Mouse (Mus musculus): Measurements from ENCODE around the gene Cphx1. TPM values are rescaled to one million over a fixed set of nuclear protein-coding genes. Genes with fewer than 3 reads are reported as not detected.
"Not testable (repeated sequence)": the region's sequence is repeated elsewhere in the genome, so short reads cannot be mapped to it uniquely, and the experiment has no call there.

The Cphx1 gene
- polyA plus RNA-seq (2016; fragmentation: Nextera tagmentation; extraction: Ambion mirVana) = not detected in 2 replicates

DNA sequence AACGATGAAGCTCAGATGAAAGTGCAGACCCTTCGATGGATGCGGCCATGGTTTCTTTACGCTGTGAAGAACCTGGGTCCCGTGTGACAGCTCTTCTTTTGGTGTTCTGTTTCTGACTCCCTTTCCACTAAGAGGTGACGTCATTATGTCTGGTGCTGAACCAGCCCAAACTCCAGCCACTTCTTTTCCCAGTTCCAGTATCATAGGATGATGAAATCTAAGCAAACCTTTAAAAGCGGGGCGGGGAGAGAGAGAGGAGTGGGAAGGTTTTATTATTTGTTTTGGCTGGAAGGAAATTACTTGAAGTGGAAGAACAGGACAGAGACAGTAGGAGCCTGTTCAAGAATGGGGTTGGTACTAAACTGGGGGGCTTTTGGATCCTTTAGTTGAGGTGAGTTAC is at the start of gene Cphx1:
Gene Cphx1 (plus strand): TSS at position 301 of the 400 bp plus-strand sequence.
- WGBS = no CpG with 5 or more reads among the region's 8 CpGs
- DNase-seq (ENCODE audit: low spot score); H3K27ac ChIP-seq (replicated peaks); H3K27me3 ChIP-seq (ENCODE audit: low read depth, poor library complexity, severe bottlenecking); H3K4me3 ChIP-seq; H3K4me1 ChIP-seq; H3K36me3 ChIP-seq; H3K9me3 ChIP-seq (replicated peaks): not testable (repeated sequence)

DNA sequence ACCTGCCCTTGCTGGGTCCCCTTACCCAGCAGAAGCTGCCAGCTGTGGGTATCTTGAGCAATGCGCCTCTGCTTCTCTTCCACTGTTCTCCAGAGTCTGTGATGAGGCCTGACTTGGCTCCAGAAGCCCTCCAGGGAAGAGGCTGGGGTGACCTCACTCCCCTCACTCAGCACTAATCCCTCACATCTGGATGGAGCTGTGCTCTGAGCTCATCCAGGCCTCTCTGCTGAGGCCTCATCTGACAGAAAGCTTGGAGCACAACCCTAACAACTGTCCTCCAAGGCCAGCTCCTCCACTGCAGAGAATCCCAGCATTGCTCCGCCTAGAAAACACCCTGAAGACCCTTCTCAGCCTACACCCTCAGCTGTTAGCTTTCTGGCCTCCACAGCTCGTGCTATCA is 43.5 kb upstream of the Cphx1 start:
- DNase-seq (ENCODE audit: low spot score); H3K27ac ChIP-seq (replicated peaks); H3K9me3 ChIP-seq (replicated peaks); H3K36me3 ChIP-seq; H3K27me3 ChIP-seq (ENCODE audit: low read depth, poor library complexity, severe bottlenecking); H3K4me1 ChIP-seq; H3K4me3 ChIP-seq: not testable (repeated sequence)
- WGBS = no CpG with 5 or more reads among the region's 3 CpGs

DNA sequence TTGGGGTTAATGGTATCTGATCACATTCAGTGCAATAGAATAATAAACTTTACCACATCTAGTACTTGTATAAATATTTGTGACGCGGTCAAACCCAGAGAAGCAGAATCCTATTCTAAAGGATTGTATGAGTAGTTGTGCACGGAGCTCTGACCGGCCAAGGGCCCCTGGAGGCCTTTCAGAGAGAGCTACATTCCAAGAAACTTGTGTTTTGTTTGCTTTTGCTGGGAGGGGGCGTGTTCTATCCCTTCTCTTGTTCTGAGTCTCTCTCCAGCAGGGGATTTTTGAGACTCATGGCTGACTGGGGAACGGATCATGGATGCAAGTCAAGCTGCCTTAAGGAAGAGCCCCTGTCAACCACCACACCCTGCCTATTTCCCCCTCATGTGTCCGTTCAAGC is 42.4 kb upstream of the Cphx1 start:
- no CpG with 5 or more reads among the region's 7 CpGs for WGBS
- H3K4me1 ChIP-seq; H3K27ac ChIP-seq (replicated peaks); H3K36me3 ChIP-seq; H3K9me3 ChIP-seq (replicated peaks); H3K27me3 ChIP-seq (ENCODE audit: low read depth, poor library complexity, severe bottlenecking); H3K4me3 ChIP-seq; DNase-seq (ENCODE audit: low spot score): not testable (repeated sequence)

DNA sequence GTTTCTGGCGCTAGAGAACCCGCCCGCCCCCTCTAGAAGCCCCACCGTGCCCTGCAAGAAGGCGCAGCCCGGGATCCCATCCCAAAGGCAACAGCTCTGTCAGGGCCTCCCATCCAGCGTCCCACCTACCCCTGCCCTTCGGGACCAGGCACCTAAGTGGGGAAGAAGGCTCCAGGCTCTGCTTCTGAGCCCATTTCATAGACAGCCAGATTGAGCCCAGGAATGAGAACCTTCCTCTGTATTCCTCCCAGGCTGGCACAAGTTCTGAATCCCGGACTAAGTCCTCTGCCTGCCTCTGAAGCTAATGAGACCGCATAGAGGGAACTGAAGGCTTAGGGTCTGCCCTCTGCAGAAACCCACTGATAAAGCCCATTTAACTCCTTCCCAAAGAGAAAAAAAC is 35.1 kb upstream of the Cphx1 start, which contains the start of gene Plac9a:
Gene Plac9a (minus strand): TSS at position 101 of the 400 bp plus-strand sequence.
- WGBS = no CpG with 5 or more reads among the region's 10 CpGs
- H3K27ac ChIP-seq (replicated peaks); H3K27me3 ChIP-seq (ENCODE audit: low read depth, poor library complexity, severe bottlenecking); DNase-seq (ENCODE audit: low spot score); H3K4me1 ChIP-seq; H3K9me3 ChIP-seq (replicated peaks); H3K36me3 ChIP-seq; H3K4me3 ChIP-seq: not testable (repeated sequence)

DNA sequence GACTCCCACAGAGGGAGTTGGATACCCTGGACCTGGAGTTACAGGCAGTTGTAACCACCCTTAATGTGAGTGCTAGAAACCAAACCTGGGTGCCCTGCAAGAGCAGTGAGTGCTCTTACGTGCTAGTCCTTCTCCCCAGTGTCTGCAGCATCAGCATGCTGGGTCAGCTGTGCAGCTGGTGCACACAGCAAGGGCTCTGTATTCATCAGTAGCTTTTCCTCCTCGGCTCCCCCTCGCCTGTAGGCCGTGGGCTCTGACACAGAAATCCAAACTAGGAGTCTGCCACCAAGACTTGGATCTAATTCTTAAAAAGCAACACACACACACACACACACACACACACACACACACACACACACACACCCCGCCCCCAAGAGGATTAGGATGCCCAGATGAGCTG is 32.9 kb upstream of the Cphx1 start:
- H3K4me1 ChIP-seq; H3K27ac ChIP-seq (replicated peaks); H3K27me3 ChIP-seq (ENCODE audit: low read depth, poor library complexity, severe bottlenecking); H3K36me3 ChIP-seq; H3K4me3 ChIP-seq; H3K9me3 ChIP-seq (replicated peaks); DNase-seq (ENCODE audit: low spot score): not testable (repeated sequence)
- WGBS = 0% methylated on average over 1 of the region's 5 CpGs

DNA sequence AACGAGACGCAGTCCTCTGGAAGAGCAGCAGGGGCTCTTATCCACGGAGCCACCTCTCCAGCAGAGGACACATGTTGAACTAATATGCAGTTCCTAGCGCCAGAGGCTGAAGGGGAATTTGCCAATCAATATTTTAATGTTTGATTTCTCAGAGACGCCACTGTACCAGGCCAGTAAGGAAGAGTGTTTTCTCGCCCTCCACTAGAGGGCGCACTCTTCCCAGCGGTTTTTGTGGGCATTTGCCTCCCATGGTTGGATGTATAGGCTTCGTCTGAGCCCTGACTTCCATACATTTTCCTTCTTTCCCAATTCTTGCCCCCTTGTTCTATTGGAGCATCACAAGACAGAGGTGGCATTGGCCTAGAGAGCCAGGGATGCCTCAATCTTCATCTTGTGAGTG is 30.8 kb upstream of the Cphx1 start:
- not testable (repeated sequence) for H3K9me3 ChIP-seq (replicated peaks); H3K4me3 ChIP-seq; H3K4me1 ChIP-seq; H3K27me3 ChIP-seq (ENCODE audit: low read depth, poor library complexity, severe bottlenecking); H3K36me3 ChIP-seq; H3K27ac ChIP-seq (replicated peaks); DNase-seq (ENCODE audit: low spot score)
- no CpG with 5 or more reads among the region's 9 CpGs for WGBS

DNA sequence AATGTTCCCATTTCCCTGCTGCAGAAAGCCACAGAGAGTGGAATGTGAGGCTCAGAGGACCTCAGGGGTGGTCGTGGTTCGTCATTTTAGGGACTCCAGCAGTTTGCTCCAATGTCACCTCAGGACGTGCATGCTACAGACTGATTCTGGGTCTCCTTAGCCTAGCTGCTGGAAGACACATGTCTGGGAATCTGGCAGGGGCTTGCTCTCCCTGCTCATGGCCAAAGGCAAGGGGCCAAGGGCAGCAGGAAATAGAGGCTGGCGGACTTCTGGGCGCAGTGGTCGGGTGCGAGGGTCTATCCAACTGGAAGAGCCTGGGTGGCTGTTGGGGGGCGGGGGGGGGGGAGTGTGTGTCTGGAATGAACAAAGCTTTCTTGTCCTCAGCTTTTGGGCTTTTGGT is 29.1 kb upstream of the Cphx1 start:
- not testable (repeated sequence) for H3K4me1 ChIP-seq; H3K9me3 ChIP-seq (replicated peaks); H3K4me3 ChIP-seq; H3K27ac ChIP-seq (replicated peaks); H3K27me3 ChIP-seq (ENCODE audit: low read depth, poor library complexity, severe bottlenecking); H3K36me3 ChIP-seq; DNase-seq (ENCODE audit: low spot score)
- no CpG with 5 or more reads among the region's 8 CpGs for WGBS

DNA sequence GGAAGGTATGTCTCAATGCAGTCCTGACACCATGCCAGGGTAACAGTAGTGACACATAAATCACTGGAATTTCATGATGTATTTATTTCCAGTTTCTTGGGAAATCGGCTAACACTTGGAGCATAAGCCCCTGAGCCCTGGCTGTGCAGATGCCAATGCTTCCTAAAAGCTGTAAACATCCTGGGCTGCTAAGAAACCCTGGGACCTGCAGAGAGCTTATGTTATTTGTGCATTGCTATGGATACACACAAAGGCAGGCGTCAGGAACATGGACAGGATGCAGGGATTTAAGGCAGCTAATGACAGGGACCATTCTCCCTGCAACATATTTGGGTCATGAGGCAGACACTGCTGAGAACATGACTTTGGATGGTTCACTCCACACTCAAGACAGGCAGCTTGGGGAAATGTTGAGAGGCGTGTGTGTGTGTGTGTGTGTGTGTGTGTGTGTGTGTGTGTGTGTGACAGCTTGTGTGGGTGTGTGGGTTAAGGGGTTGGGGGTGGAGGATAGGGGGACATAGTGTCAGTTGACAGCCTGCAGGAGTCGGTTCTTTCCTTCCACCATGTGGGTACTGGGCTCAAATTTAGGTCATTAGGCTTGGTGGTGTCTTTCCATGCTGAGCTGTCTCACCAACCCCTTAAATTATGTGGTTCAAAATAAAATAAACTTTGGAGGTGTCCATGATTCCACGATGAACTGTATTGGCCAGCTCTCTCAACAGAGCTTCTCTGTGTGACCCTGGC is 19.5 kb upstream of the Cphx1 start:
- H3K9me3 ChIP-seq (replicated peaks); H3K4me3 ChIP-seq; DNase-seq (ENCODE audit: low spot score); H3K36me3 ChIP-seq; H3K27me3 ChIP-seq (ENCODE audit: low read depth, poor library complexity, severe bottlenecking); H3K4me1 ChIP-seq; H3K27ac ChIP-seq (replicated peaks): not testable (repeated sequence)
- WGBS = no CpG with 5 or more reads among the region's 5 CpGs

DNA sequence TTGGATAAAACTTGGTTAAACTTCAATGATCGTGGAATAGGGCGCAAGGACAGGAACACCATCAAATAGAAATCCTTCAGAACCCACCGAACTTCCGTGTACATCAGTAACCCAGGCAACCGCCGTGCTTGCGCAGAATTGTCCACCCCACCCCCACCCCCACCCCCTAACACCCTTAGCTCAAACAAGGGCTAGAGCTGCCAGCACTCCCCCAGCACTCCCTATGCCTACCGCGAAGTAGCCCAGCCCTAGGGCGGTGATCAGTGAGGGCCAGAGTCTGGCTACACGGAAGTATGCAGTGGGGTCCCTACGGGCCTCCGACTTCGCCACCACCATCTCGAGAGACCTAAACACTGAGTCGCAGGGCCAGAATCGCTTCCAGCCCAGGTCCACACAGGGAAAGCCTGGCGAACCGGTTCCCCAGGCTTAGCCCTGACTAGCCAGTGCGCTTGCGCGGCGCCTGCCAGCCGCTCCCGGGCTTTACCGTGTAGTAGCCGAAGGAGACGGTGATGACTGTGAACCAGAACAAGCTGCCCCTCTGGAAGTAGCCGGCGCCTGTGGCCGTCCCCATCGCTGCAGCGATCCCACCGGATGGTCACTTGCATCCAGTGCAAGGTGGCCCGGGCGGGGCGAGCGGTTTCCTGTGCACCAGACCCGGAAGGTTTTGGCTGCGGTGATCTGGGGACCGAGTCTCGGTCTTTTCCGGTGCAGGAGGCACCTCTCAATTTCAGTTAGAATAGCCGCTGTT is 11.1 kb upstream of the Cphx1 start:
- not testable (repeated sequence) for H3K36me3 ChIP-seq; H3K27me3 ChIP-seq (ENCODE audit: low read depth, poor library complexity, severe bottlenecking); H3K4me1 ChIP-seq; DNase-seq (ENCODE audit: low spot score); H3K27ac ChIP-seq (replicated peaks); H3K4me3 ChIP-seq; H3K9me3 ChIP-seq (replicated peaks)
- WGBS = no CpG with 5 or more reads among the region's 44 CpGs

DNA sequence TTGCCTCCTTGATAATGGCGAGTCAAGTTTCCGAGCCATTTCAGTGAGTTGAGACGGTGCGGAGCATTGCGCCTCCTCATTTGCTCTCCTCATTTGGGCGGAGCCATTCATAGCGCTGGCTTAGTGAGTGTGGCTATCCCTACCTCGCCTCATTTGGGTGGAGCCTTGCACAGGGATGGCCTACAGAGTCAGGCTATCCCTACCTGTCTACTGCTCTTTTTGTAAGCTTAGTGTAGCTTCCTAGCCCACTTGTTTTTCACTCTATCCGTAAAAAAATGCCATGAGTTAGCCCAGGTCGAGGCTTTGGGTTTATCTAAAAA is 10.6 kb upstream of the Cphx1 start, which contains the start of gene Tmem254a:
Gene Tmem254a (minus strand): TSS at position 111 of the 320 bp plus-strand sequence.
- no CpG with 5 or more reads among the region's 10 CpGs for whole genome bisulfite sequencing
- H3K9me3 ChIP-seq (replicated peaks); H3K27me3 ChIP-seq (ENCODE audit: low read depth, poor library complexity, severe bottlenecking); H3K36me3 ChIP-seq; H3K27ac ChIP-seq (replicated peaks); DNase-seq (ENCODE audit: low spot score); H3K4me1 ChIP-seq; H3K4me3 ChIP-seq: not testable (repeated sequence)

DNA sequence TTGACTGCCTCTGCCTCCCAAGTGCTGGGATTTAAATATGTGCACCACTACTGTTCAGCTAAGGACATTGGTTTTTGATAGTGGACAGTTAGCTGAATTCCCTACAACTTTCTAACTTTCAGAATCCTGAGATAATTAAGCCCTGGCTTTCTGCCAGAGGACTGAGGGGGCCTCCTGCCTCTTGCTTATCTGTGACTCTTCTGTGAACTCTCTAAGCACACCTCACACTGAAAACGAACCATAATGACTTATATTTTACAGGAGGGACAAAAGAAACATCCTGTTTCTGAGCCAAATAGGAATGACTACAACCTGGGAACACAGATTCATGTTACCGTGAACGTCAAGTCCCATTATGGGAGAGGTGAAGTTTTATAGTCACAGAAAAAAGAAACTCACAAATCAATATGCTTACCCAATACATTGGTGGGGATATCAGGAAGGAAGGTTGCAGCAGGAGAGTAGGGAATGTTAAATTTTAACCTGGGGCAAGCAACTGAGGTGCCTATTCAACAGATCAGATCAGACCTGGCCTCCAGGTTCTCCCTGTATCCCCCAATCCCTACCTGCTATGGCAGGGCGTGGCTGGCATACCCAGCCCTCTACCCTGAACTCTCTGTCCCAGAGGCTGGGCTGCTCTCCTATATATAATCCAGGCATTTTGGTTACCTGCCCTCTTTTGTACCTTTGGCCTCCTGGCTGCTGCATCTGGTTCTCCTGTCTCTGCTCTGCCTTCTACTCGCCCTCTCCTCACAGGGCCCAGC is 1.1 kb upstream of the Cphx1 start:
- WGBS = no CpG with 5 or more reads among the region's 5 CpGs
- not testable (repeated sequence) for H3K27me3 ChIP-seq (ENCODE audit: low read depth, poor library complexity, severe bottlenecking); H3K4me1 ChIP-seq; H3K4me3 ChIP-seq; DNase-seq (ENCODE audit: low spot score); H3K27ac ChIP-seq (replicated peaks); H3K9me3 ChIP-seq (replicated peaks); H3K36me3 ChIP-seq

DNA sequence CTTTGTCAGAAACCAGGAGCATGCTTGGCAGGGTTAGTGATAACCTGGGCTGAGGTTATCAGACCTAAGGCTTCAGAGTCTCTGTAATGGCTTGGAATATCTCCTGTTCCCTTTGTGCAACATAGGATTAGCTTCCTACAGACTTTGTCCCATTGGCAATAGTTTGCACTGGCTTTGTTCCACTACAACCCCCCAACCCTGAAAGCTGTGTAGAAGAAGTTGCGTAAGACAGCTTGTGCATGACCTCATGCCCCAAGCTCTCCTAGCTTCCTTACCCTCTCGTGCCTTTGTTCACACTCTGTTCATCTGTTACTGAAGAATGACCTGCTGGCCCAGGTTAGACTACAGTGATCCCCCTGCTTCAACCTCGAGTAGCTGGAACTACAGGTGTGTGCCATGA is 19.8 kb downstream of the Cphx1 start:
- DNase-seq (ENCODE audit: low spot score) = not testable (repeated sequence)

More for the DNA sequence above, 19.8 kb downstream of the Cphx1 start:
- H3K9me3 ChIP-seq (replicated peaks); H3K4me1 ChIP-seq; H3K27ac ChIP-seq (replicated peaks); H3K27me3 ChIP-seq (ENCODE audit: low read depth, poor library complexity, severe bottlenecking); H3K36me3 ChIP-seq; H3K4me3 ChIP-seq: not testable (repeated sequence)
- no CpG with 5 or more reads among the region's 3 CpGs for WGBS
